Mouse (Mus musculus) heart, adult 9 months (tissue): Measurements from ENCODE around the gene Padi6.

Source experiments
- DNase-seq, 2 experiments: peaks; one replicate each; pipeline ENCODE4 v3.0.0; 2022; ENCODE audit warnings: low spot score in 2 of 2

The Padi6 gene

GRCm38 (mm10) chr4:140742543-140742942 lies at the start of gene Padi6:
Gene Padi6 (minus strand): TSS chr4:140742643.
- DNase-seq, result no peak

GRCm38 (mm10) chr4:140791071-140791470 lies 48.6 kb upstream of the Padi6 start:
- no peak for DNase-seq

- no peak for DNase-seq
These were observed 47.5 kb upstream of the Padi6 start for GRCm38 (mm10) chr4:140789983-140790382.

- DNase-seq, result peak in 1 of 2 experiments; percentile 49
These were observed 46.5 kb upstream of the Padi6 start for GRCm38 (mm10) chr4:140788983-140789382.

- no peak for DNase-seq
These were observed 45.8 kb upstream of the Padi6 start for GRCm38 (mm10) chr4:140788264-140788663.

GRCm38 (mm10) chr4:140787414-140787813 lies 45.0 kb upstream of the Padi6 start:
- peak; percentile 70 to 72 for DNase-seq

- no peak for DNase-seq
These were observed 42.8 kb upstream of the Padi6 start for GRCm38 (mm10) chr4:140785217-140785616.

- no peak for DNase-seq
These were observed 42.0 kb upstream of the Padi6 start for GRCm38 (mm10) chr4:140784292-140784945.

GRCm38 (mm10) chr4:140782821-140783220 lies 40.4 kb upstream of the Padi6 start:
- no peak for DNase-seq

GRCm38 (mm10) chr4:140780507-140780906 lies 38.1 kb upstream of the Padi6 start:
- no peak for DNase-seq

- peak in 1 of 2 experiments; percentile 10 for DNase-seq
These were observed 37.5 kb upstream of the Padi6 start for GRCm38 (mm10) chr4:140779803-140780397.

- DNase-seq, result no peak
These were observed 34.2 kb upstream of the Padi6 start for GRCm38 (mm10) chr4:140776623-140777022.

- DNase-seq, result no peak
These were observed 33.4 kb upstream of the Padi6 start for GRCm38 (mm10) chr4:140775876-140776275.

- DNase-seq, result no peak
These were observed 32.5 kb upstream of the Padi6 start for GRCm38 (mm10) chr4:140774893-140775292.

- DNase-seq, result no peak
These were observed 31.8 kb upstream of the Padi6 start, which contains the start of gene Padi4 for GRCm38 (mm10) chr4:140774025-140774800. Gene Padi4 (minus strand): TSS chr4:140774236.

GRCm38 (mm10) chr4:140771091-140771490 lies 28.6 kb upstream of the Padi6 start:
- no peak for DNase-seq

GRCm38 (mm10) chr4:140770433-140770832 lies 28.0 kb upstream of the Padi6 start:
- peak; percentile 48 to 67 for DNase-seq

- no peak for DNase-seq
These were observed 26.5 kb upstream of the Padi6 start for GRCm38 (mm10) chr4:140768973-140769372.

- DNase-seq, result no peak
These were observed 23.5 kb upstream of the Padi6 start for GRCm38 (mm10) chr4:140765936-140766335.

GRCm38 (mm10) chr4:140763158-140763557 lies 20.7 kb upstream of the Padi6 start:
- DNase-seq, result peak in 1 of 2 experiments; percentile 19

GRCm38 (mm10) chr4:140761601-140762000 lies 19.2 kb upstream of the Padi6 start:
- DNase-seq, result no peak

- DNase-seq, result no peak
These were observed 13.4 kb upstream of the Padi6 start for GRCm38 (mm10) chr4:140755811-140756210.

- no peak for DNase-seq
These were observed 10.9 kb upstream of the Padi6 start for GRCm38 (mm10) chr4:140753366-140753765.
